Mouse (Mus musculus) intestine, embryonic 14.5 days (tissue): Measurements from ENCODE around the gene Neurl1b. TPM values are rescaled to one million over a fixed set of nuclear protein-coding genes. Genes with fewer than 3 reads are reported as not detected.
A peak's percentile ranks its signal among the peaks of the same experiment; 100 is the strongest.

Experiments used
- ATAC-seq: fragments of 200-750 bp; cut with Nextera tagmentation; replicated peaks from 2 replicates; pipeline ENCODE4 v1.8.0; 2017; ENCODE audit warnings: low read depth, moderate number of reproducible peaks, moderate TSS enrichment, moderate library complexity; ENCODE audit not compliant: low FRiP score, low TSS enrichment
- DNase-seq: peaks from one replicate; pipeline ENCODE4 v3.0.0-alpha.2; 2018; ENCODE audit warnings: low spot score
- H3K27ac ChIP-seq: fragments of 300-500 bp; sonication (generic); 2 replicates; pipeline ENCODE4 v1.5.1; 2014; ENCODE audit warnings: low read depth, mild to moderate bottlenecking, control low read depth
- H3K27me3 ChIP-seq: fragments of 300-500 bp; sonication (generic); replicated peaks from 2 replicates; pipeline ENCODE4 v1.6.1; 2014; ENCODE audit warnings: low read length, control low read depth; ENCODE audit not compliant: control insufficient read depth, insufficient read depth
- H3K36me3 ChIP-seq: fragments of 300-500 bp; sonication (generic); 2 replicates; pipeline ENCODE4 v1.6.1; 2014; ENCODE audit warnings: low read length, control low read depth; ENCODE audit not compliant: control insufficient read depth, insufficient read depth
- H3K4me1 ChIP-seq: fragments of 300-500 bp; sonication (generic); replicated peaks from 2 replicates; pipeline ENCODE4 v1.6.1; 2014; ENCODE audit warnings: low read length, control low read depth, mixed read lengths; ENCODE audit not compliant: control insufficient read depth, insufficient read depth
- H3K4me2 ChIP-seq: fragments of 300-500 bp; sonication (generic); 2 replicates; pipeline ENCODE4 v1.6.1; 2014; ENCODE audit warnings: low read length
- H3K4me3 ChIP-seq: fragments of 300-500 bp; sonication (generic); 2 replicates; pipeline ENCODE4 v1.5.1; 2014; ENCODE audit warnings: low read depth, low read length, control low read depth, mixed read lengths
- H3K9ac ChIP-seq: fragments of 300-500 bp; sonication (generic); 2 replicates; pipeline ENCODE4 v1.6.1; 2014; ENCODE audit warnings: mild to moderate bottlenecking, low read length
- H3K9me3 ChIP-seq: fragments of 300-500 bp; sonication (generic); 2 replicates; pipeline ENCODE4 v1.6.1; 2016; ENCODE audit warnings: low read length, control low read depth; ENCODE audit not compliant: control insufficient read depth
- WGBS: fragments of 180-500 bp; shearing (Covaris S2); extraction: QIAGEN DNeasy Blood & Tissue Kit; methylation state at CpG from one replicate; pipeline ENCODE4 v1.1.7; 2014; 5-methylcytosine and 5-hydroxymethylcytosine counted together
- polyA plus RNA-seq: library from polyadenylated mRNA; unstranded; fragments of >200 nt; fragmentation: Nextera tagmentation; extraction: Ambion mirVana; gene quantifications from 2 replicates; pipeline ENCODE4 v1.2.1, GENCODE M21; 2014

The Neurl1b gene
- 2.3 and 3.1 TPM in 2 replicates for polyA plus RNA-seq

GRCm38 (mm10) chr17:26414523-26415354, at the start of gene Neurl1b:
TSS of gene Neurl1b (plus strand) at chr17:26414829.
- Histone ChIP-seq H3K4me1 (peaks cover 11% of the 10 kb centered on the region), H3K27ac (peak within 1 kb of the TSS; percentile 71), H3K4me2 (peak within 1 kb of the TSS; percentile 96), H3K9me3 (no peaks in the 10 kb centered on the region), H3K9ac (peak within 1 kb of the TSS; percentile 77), H3K27me3 (no peaks in the 10 kb centered on the region), H3K4me3 (peak within 1 kb of the TSS; percentile 79), H3K36me3 (no peaks in the 10 kb centered on the region)
- under 1% methylated on average over 64 of the region's 105 CpGs for WGBS
- ATAC-seq: peak; percentile 67
- peak; percentile 80 for DNase-seq

- ATAC-seq (no peak), DNase-seq (no peak)
- Histone ChIP-seq H3K4me2 (no peak overlapping the region), H3K27ac (peak overlapping the region; percentile 87), H3K36me3 (no peaks in the 10 kb centered on the region), H3K4me1 (peaks cover 54% of the 10 kb centered on the region), H3K4me3 (no peak overlapping the region), H3K9ac (no peak overlapping the region), H3K9me3 (no peaks in the 10 kb centered on the region), H3K27me3 (no peaks in the 10 kb centered on the region)
- WGBS: 50% methylated on average over 4 of the region's 4 CpGs
These were observed 47.8 kb upstream of the Neurl1b start for GRCm38 (mm10) chr17:26366792-26367191.

GRCm38 (mm10) chr17:26368336-26368992, 46.2 kb upstream of the Neurl1b start:
- no peaks in the 10 kb centered on the region for H3K27me3 ChIP-seq
- 55% methylated on average over 10 of the region's 10 CpGs for WGBS
- no peak overlapping the region for H3K4me3 ChIP-seq
- ATAC-seq (peak; percentile 56), DNase-seq (peak; percentile 80)
- no peak overlapping the region for H3K9ac ChIP-seq
- H3K4me1 ChIP-seq: peaks cover 45% of the 10 kb centered on the region
- no peaks in the 10 kb centered on the region for H3K36me3 ChIP-seq
- H3K9me3 ChIP-seq: no peaks in the 10 kb centered on the region
- peak overlapping the region; percentile 60; the same call in 1 of the 2 replicates for H3K27ac ChIP-seq
- H3K4me2 ChIP-seq: no peak overlapping the region

GRCm38 (mm10) chr17:26370521-26371245, 43.9 kb upstream of the Neurl1b start:
- no peak for ATAC-seq
- no peak overlapping the region for H3K4me2 ChIP-seq
- 42% methylated on average over 9 of the region's 9 CpGs for whole genome bisulfite sequencing
- no peak overlapping the region for H3K9ac ChIP-seq
- H3K9me3 ChIP-seq: no peaks in the 10 kb centered on the region
- peak overlapping the region; percentile 14; the same call in 1 of the 2 replicates for H3K27ac ChIP-seq
- peaks cover 40% of the 10 kb centered on the region for H3K4me1 ChIP-seq
- no peak for DNase-seq
- no peaks in the 10 kb centered on the region for H3K36me3 ChIP-seq
- H3K27me3 ChIP-seq: no peaks in the 10 kb centered on the region
- no peak overlapping the region for H3K4me3 ChIP-seq

GRCm38 (mm10) chr17:26371246-26371535, 43.4 kb upstream of the Neurl1b start:
- DNase-seq: no peak
- Histone ChIP-seq H3K27me3 (no peaks in the 10 kb centered on the region), H3K27ac (no peak overlapping the region), H3K4me3 (no peak overlapping the region), H3K9me3 (no peaks in the 10 kb centered on the region), H3K4me2 (no peak overlapping the region), H3K4me1 (peaks cover 38% of the 10 kb centered on the region), H3K36me3 (no peaks in the 10 kb centered on the region), H3K9ac (no peak overlapping the region)
- ATAC-seq: no peak
- 54% methylated on average over 3 of the region's 3 CpGs for WGBS

GRCm38 (mm10) chr17:26373211-26373610, 41.4 kb upstream of the Neurl1b start:
- no peaks in the 10 kb centered on the region for H3K36me3 ChIP-seq
- H3K27ac ChIP-seq: no peak overlapping the region
- H3K4me2 ChIP-seq: no peak overlapping the region
- H3K9me3 ChIP-seq: no peaks in the 10 kb centered on the region
- DNase-seq (no peak), ATAC-seq (no peak)
- H3K27me3 ChIP-seq: no peaks in the 10 kb centered on the region
- H3K9ac ChIP-seq: no peak overlapping the region
- H3K4me1 ChIP-seq: peaks cover 29% of the 10 kb centered on the region
- no peak overlapping the region for H3K4me3 ChIP-seq
- WGBS: 72% methylated on average over 5 of the region's 5 CpGs

- Histone ChIP-seq H3K4me1 (peaks cover 37% of the 10 kb centered on the region), H3K36me3 (no peaks in the 10 kb centered on the region), H3K27ac (peak overlapping the region; percentile 39), H3K9me3 (no peaks in the 10 kb centered on the region), H3K27me3 (no peaks in the 10 kb centered on the region), H3K4me2 (no peak overlapping the region), H3K9ac (no peak overlapping the region), H3K4me3 (no peak overlapping the region)
- no peak for DNase-seq
- 36% methylated on average over 1 of the region's 1 CpGs for WGBS
- no peak for ATAC-seq
These were observed 38.2 kb upstream of the Neurl1b start for GRCm38 (mm10) chr17:26376416-26376815.

GRCm38 (mm10) chr17:26376994-26377744, 37.5 kb upstream of the Neurl1b start:
- H3K4me2 ChIP-seq: no peak overlapping the region
- ATAC-seq (no peak), DNase-seq (no peak)
- H3K27ac ChIP-seq: peak overlapping the region; percentile 39
- no peak overlapping the region for H3K9ac ChIP-seq
- peaks cover 44% of the 10 kb centered on the region for H3K4me1 ChIP-seq
- H3K36me3 ChIP-seq: no peaks in the 10 kb centered on the region
- H3K27me3 ChIP-seq: no peaks in the 10 kb centered on the region
- no peaks in the 10 kb centered on the region for H3K9me3 ChIP-seq
- WGBS: 82% methylated on average over 4 of the region's 4 CpGs
- H3K4me3 ChIP-seq: no peak overlapping the region
